Mouse (Mus musculus) embryonic facial prominence, embryonic 14.5 days (tissue): ENCODE results near the gene Chl1. TPM values are rescaled to one million over a fixed set of nuclear protein-coding genes. Genes with fewer than 3 reads are reported as not detected.

Source experiments
- ATAC-seq: fragments of 200-750 bp; cut with Nextera tagmentation; 2 replicates; pipeline ENCODE4 v1.8.0; 2017; ENCODE audit warnings: low read depth, moderate number of reproducible peaks, moderate TSS enrichment
- DNase-seq: peaks from one replicate; pipeline ENCODE4 v3.0.0-alpha.2; 2015; ENCODE audit warnings: low spot score
- H3K27ac ChIP-seq: fragments of 300-500 bp; sonication (generic); replicated peaks from 2 replicates; pipeline ENCODE4 v1.5.1; 2014; ENCODE audit warnings: low read depth, mild to moderate bottlenecking, low read length, moderate library complexity
- H3K27me3 ChIP-seq: fragments of 300-500 bp; sonication (generic); replicated peaks from 2 replicates; pipeline ENCODE4 v1.6.1; 2014; ENCODE audit warnings: low read length; ENCODE audit not compliant: control insufficient read depth, insufficient read depth
- H3K36me3 ChIP-seq: fragments of 300-500 bp; sonication (generic); 2 replicates; pipeline ENCODE4 v1.6.1; 2014; ENCODE audit warnings: low read length, mixed read lengths; ENCODE audit not compliant: control insufficient read depth, insufficient read depth
- H3K4me1 ChIP-seq: fragments of 300-500 bp; sonication (generic); 2 replicates; pipeline ENCODE4 v1.6.1; 2014; ENCODE audit warnings: antibody characterized with exemption, low read length; ENCODE audit not compliant: control insufficient read depth, insufficient read depth
- H3K4me2 ChIP-seq: fragments of 300-500 bp; sonication (generic); 2 replicates; pipeline ENCODE4 v1.6.1; 2014; ENCODE audit warnings: low read depth, mild to moderate bottlenecking, low read length, moderate library complexity, mixed read lengths
- H3K4me3 ChIP-seq: fragments of 300-500 bp; sonication (generic); 2 replicates; pipeline ENCODE4 v1.5.1; 2014; ENCODE audit warnings: low read depth, mild to moderate bottlenecking, low read length
- H3K9ac ChIP-seq: fragments of 300-500 bp; sonication (generic); 2 replicates; pipeline ENCODE4 v1.6.1; 2014; ENCODE audit warnings: low read depth, mild to moderate bottlenecking, low read length, moderate library complexity, mixed read lengths
- H3K9me3 ChIP-seq: fragments of 300-500 bp; sonication (generic); 2 replicates; pipeline ENCODE4 v1.6.1; 2016; ENCODE audit warnings: low read length; ENCODE audit not compliant: control insufficient read depth
- WGBS: fragments of 180-500 bp; shearing (Covaris S2); extraction: QIAGEN DNeasy Blood & Tissue Kit; methylation state at CpG from one replicate; pipeline ENCODE4 v1.1.7; 2014; 5-methylcytosine and 5-hydroxymethylcytosine counted together
- polyA plus RNA-seq: library from polyadenylated mRNA; unstranded; fragments of >200 nt; fragmentation: Nextera tagmentation; extraction: Ambion mirVana; gene quantifications from 2 replicates; pipeline ENCODE4 v1.2.1, GENCODE M21; 2014

Chl1 gene
- polyA plus RNA-seq, 1 experiment from 2014 or later: 5.5 TPM

GRCm38 (mm10) chr6:103753891-103754290 lies 243.5 kb downstream of the Chl1 start:
- Histone ChIP-seq H3K9ac (no peak overlapping the region), H3K27me3 (no peaks in the 10 kb centered on the region), H3K27ac (no peak overlapping the region), H3K4me1 (no peaks in the 10 kb centered on the region), H3K4me3 (no peak overlapping the region), H3K36me3 (no peaks in the 10 kb centered on the region), H3K4me2 (no peak overlapping the region), H3K9me3 (no peaks in the 10 kb centered on the region)
- DNase-seq: peak; percentile 22
- WGBS: 73% methylated on average over 4 of the region's 4 CpGs
- no peak for ATAC-seq

GRCm38 (mm10) chr6:103766830-103767229 lies 256.4 kb downstream of the Chl1 start:
- no peak overlapping the region for H3K9ac ChIP-seq
- WGBS: 75% methylated on average over 3 of the region's 3 CpGs

GRCm38 (mm10) chr6:103781058-103781457 lies 270.7 kb downstream of the Chl1 start:
- Histone ChIP-seq H3K27ac (no peak overlapping the region), H3K4me1 (no peaks in the 10 kb centered on the region), H3K9me3 (no peaks in the 10 kb centered on the region), H3K36me3 (no peaks in the 10 kb centered on the region), H3K9ac (no peak overlapping the region), H3K27me3 (no peaks in the 10 kb centered on the region), H3K4me2 (no peak overlapping the region), H3K4me3 (no peak overlapping the region)
- 86% methylated on average over 5 of the region's 5 CpGs for WGBS
- ATAC-seq (no peak), DNase-seq (no peak)

More at GRCm38 (mm10) chr6:103766830-103767229, 256.4 kb downstream of the Chl1 start:
- Histone ChIP-seq H3K4me2 (no peak overlapping the region), H3K27ac (no peak overlapping the region), H3K9me3 (0 out of 2 replicates have a peak, but pooled peaks cover 5% of the 10 kb centered on the region), H3K4me3 (no peak overlapping the region), H3K27me3 (no peaks in the 10 kb centered on the region), H3K4me1 (no peaks in the 10 kb centered on the region), H3K36me3 (no peaks in the 10 kb centered on the region)
- DNase-seq (no peak), ATAC-seq (no peak)

- Histone ChIP-seq H3K36me3 (no peaks in the 10 kb centered on the region), H3K4me1 (no peaks in the 10 kb centered on the region), H3K9ac (no peak overlapping the region), H3K27ac (no peak overlapping the region), H3K4me3 (no peak overlapping the region), H3K4me2 (no peak overlapping the region), H3K27me3 (no peaks in the 10 kb centered on the region), H3K9me3 (no peaks in the 10 kb centered on the region)
- DNase-seq: no peak
- 61% methylated on average over 2 of the region's 2 CpGs for WGBS
- ATAC-seq: no peak
Measured at GRCm38 (mm10) chr6:103791077-103791632, 280.8 kb downstream of the Chl1 start.

- ATAC-seq (no peak), DNase-seq (no peak)
- H3K9ac ChIP-seq: no peak overlapping the region
- no peaks in the 10 kb centered on the region for H3K4me1 ChIP-seq
- H3K36me3 ChIP-seq: no peaks in the 10 kb centered on the region
- 81% methylated on average over 1 of the region's 1 CpGs for WGBS
- H3K9me3 ChIP-seq: no peaks in the 10 kb centered on the region
- H3K27me3 ChIP-seq: no peaks in the 10 kb centered on the region
- no peak overlapping the region for H3K4me3 ChIP-seq
- H3K4me2 ChIP-seq: no peak overlapping the region
- H3K27ac ChIP-seq: no peak overlapping the region
Measured at GRCm38 (mm10) chr6:103795241-103795640, 284.9 kb downstream of the Chl1 start.
